Mouse (Mus musculus) liver, adult (tissue): ENCODE data around the gene Rsbn1l.

ENCODE experiments used
- GATA4 ChIP-seq: IDR thresholded peaks from 2 replicates; pipeline ENCODE4 v1.6.1; 2014; ENCODE audit warnings: mild to moderate bottlenecking, low read length; ENCODE audit not compliant: insufficient replicate concordance

Rsbn1l gene

DNA sequence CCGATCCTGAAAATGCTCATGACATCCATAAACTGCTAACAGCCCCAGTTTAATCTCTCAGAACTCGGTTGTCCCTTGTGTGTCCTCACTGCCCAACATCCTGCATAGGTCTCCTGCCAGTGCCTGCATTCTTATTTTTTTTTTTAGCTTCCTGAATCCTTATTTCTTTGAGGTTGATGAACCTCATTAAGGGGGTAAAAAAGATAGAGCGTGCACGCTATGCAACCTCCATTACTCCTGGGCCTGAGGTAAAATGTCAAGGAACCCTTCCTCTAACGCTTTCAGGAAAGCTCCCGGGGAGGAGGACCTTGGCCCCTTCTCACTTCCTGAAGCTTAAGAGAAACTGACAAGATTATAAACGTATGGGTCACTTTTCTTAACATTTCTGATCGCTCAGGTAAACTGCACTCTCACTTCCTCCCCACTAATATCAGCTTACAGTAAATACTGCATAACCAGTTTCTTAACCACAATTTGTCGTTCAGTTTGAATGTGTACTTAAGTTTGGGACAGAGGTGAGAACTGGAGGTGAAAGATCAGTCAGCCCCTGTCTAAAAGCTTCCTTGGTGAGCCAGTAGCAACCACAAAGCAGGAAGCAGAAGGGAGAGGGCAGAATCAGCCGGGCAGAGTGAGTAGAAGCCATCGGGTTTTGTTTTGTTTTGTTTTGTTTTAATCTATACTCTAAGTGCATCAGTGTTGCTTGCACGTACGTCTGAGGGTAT is 923 bp downstream of the Rsbn1l start:
- no peak for TF ChIP-seq GATA4

GRCm38 (mm10) chr5:20952337-20952925 is 3.8 kb downstream of the Rsbn1l start:
- TF ChIP-seq GATA4, result peak; percentile 61

GRCm38 (mm10) chr5:20951666-20952281 is 4.4 kb downstream of the Rsbn1l start:
- TF ChIP-seq GATA4, result no peak

DNA sequence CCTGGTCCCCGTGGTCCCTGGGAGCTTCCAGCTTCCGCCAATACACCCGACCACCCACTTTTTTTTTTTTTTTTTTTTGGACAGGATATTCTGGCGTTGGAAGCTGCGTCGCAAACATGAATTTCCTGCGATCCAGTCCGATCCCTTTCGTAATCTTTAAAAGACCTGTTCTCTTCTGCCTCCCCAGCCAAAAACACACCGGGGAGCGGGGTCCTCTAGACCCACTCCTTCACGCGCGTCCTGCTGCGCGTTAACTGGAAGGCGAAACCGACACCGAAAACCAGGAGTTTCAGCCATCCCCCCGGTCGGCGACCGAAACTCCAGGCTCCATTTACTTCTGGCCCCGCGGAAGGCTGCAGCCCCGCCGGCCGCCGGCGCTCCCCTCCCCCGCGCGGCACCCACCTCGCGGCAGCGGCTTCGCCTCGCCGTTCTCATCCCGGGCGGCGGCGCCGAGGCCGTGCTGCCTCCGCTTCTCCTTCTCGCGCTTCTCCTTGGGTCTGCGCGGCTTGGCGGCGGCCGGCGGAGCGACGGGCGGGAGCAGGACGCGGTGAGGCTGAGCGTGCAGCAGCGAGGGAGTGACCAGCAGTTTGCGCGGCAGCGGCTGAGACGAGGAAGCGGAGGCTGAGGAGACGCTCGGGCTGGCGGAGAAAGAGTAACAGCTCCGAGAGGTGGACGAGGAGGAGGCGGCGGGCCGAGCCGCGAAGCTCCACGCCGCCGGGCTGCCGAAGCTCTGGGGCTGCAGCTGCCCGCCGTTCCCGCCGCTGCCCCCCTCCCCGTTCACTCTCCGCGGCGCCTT is 5.1 kb downstream of the Rsbn1l start:
- no peak; the same call in 1 of the 2 replicates for TF ChIP-seq GATA4

- TF ChIP-seq GATA4, result no peak; the same call in 1 of the 2 replicates
These were observed 5.7 kb downstream of the Rsbn1l start for GRCm38 (mm10) chr5:20950516-20950854.

GRCm38 (mm10) chr5:20950093-20950492 is 6.1 kb downstream of the Rsbn1l start:
- TF ChIP-seq GATA4, result no peak

DNA sequence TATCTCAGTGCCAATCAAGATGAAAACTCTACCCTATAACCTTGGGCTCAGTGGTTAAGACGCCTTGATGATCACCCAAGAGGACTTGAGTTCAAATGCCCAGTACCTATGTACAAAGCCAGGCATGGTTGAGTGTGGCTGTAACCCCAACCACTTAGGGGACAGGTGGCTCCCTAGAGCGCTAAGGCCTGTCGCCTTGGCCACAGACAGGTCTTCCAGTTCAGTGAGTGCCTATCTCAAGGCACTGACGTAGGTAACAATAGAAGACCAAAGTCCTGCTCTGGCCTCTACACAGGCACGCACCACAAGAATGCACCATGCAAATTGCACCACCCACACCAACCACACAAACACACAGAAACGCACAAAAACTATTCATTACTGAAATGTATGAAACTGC is 9.3 kb downstream of the Rsbn1l start:
- TF ChIP-seq GATA4, result no peak

GRCm38 (mm10) chr5:20944961-20945748 is 11.0 kb downstream of the Rsbn1l start:
- no peak for TF ChIP-seq GATA4

GRCm38 (mm10) chr5:20942523-20942922 is 13.7 kb downstream of the Rsbn1l start:
- TF ChIP-seq GATA4, result no peak

DNA sequence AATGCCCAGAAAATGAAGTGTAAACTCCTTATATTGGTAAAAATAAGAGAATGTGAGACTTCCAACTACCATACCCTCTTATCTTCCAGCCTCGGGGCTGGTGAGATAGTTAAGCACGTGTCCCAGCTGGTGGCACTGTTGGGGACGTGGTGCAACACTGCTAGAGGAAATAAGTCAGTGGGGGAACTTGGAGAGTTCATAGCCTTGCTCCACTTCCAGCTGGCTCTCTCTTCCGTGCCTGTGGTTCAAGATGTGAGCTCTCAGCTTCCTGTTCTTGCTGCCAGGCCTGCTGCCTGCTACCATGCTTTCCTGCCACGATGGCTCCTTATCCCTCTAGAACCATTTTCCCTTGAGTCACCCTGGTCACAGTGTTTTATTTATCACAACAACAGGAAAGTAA is 15.0 kb downstream of the Rsbn1l start:
- TF ChIP-seq GATA4, result peak; percentile 26; the same call in 1 of the 2 replicates

DNA sequence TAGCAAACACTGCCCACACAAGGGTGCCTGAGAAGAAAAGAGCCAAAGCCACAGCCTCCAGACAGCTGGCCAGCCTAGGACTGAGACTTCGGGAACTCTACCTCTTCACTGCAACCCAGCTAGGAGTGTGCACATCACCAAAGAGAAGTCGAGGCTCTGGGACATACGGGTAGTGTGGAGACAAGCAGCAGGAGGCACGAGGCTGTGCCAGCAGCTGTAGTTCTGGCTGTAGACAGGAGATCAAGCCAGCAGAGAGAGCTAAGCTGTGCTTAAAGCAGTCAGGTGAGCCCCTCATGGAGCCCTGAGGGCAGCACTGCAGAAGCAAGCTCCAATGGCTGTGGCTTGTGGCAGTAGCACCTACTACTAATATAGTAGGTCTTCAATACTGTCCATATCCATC is 15.5 kb downstream of the Rsbn1l start:
- no peak for TF ChIP-seq GATA4

GRCm38 (mm10) chr5:20940040-20940571 is 16.1 kb downstream of the Rsbn1l start:
- no peak for TF ChIP-seq GATA4

DNA sequence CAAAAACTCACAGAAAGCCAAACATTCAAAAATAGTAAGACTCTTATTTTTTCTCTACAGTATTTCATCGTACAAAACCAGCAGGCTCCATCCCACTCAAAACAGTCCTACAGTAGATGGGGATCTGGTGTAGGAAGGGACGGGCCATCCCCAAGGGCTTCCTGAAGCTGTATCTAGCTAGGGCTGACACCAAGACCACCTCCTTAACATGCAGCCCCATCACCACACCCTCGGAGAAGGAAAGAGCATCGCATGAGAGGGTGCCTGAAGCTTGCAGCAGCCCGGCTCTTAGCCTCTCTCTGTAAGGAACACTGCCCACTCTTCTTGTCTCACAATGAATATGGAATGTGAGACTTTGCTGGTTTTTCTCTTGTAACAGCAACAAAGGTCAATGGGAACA is 17.7 kb downstream of the Rsbn1l start:
- TF ChIP-seq GATA4, result no peak

DNA sequence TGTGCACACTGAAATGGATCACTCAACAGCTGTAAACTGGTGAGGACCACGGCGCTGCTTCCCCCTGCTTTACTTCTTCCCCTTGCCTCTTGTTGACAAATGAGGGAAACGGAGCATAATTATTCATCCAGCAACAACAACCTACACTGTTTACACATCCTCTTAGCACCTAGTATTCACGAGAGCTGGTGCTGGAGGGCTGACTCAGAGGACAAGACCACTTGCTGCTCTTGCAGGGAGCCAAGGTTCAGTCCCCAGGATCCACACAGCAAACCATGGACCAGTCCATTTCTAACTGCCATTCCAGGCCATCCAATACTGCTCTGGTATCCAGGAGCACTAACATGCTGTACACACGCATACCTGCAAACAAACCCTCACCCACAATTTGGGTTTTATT is 20.3 kb downstream of the Rsbn1l start:
- no peak for TF ChIP-seq GATA4

GRCm38 (mm10) chr5:20932585-20932984 is 23.6 kb downstream of the Rsbn1l start:
- no peak for TF ChIP-seq GATA4

DNA sequence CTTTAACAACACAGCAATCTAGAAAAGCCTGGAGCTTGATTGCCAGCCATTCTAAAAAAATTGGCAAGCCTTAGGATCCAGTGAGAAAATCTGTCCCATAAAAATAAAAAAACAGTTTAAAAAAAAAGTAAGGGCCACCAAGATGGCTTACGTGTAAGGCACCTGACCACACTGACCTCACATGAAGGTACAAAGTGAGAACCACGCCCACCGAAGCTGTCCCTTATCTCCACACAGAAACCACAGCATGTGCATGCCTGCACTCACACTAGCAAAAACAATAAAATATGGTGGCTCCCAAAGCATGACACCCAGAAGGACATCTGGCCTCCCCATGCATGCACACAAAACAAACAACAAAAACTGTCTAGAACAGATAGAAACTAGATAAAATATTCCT is 24.9 kb downstream of the Rsbn1l start:
- TF ChIP-seq GATA4, result no peak
